Mouse (Mus musculus) macrophage (primary cell): ENCODE results near the gene Ly6c1. TPM values are rescaled to one million over a fixed set of nuclear protein-coding genes. Genes with fewer than 3 reads are reported as not detected.
"Not testable (repeated sequence)": the region's sequence is repeated elsewhere in the genome, so short reads cannot be mapped to it uniquely, and the experiment has no call there.

Source experiments
- H3K27ac ChIP-seq: fragments of 350-480 bp; formaldehyde crosslinking; 2 replicates; pipeline ENCODE4 v1.9.0; 2021
- H3K36me3 ChIP-seq: fragments of 350-480 bp; formaldehyde crosslinking; 2 replicates; pipeline ENCODE4 v1.9.0; 2021; ENCODE audit errors: inconsistent target
- H3K4me3 ChIP-seq: fragments of 350-480 bp; formaldehyde crosslinking; 2 replicates; pipeline ENCODE4 v1.9.0; 2021; ENCODE audit errors: inconsistent target
- H3K79me2 ChIP-seq: fragments of 350-480 bp; formaldehyde crosslinking; 2 replicates; pipeline ENCODE4 v1.9.0; 2021; ENCODE audit errors: inconsistent target
- WGBS: methylation state at CpG from one replicate; pipeline ENCODE4 v1.1.7; 2026; ENCODE audit warnings: inconsistent platforms; ENCODE audit not compliant: missing documents; 5-methylcytosine and 5-hydroxymethylcytosine counted together
- polyA plus RNA-seq: library from polyadenylated mRNA; stranded (reverse); fragments of 250-400 nt; gene quantifications from 3 replicates; pipeline ENCODE4 v1.2.4, GENCODE M21; 2018; ENCODE audit warnings: inconsistent platforms

Ly6c1 gene
- polyA plus RNA-seq, 1 experiment from 2014 or later: not detected

DNA sequence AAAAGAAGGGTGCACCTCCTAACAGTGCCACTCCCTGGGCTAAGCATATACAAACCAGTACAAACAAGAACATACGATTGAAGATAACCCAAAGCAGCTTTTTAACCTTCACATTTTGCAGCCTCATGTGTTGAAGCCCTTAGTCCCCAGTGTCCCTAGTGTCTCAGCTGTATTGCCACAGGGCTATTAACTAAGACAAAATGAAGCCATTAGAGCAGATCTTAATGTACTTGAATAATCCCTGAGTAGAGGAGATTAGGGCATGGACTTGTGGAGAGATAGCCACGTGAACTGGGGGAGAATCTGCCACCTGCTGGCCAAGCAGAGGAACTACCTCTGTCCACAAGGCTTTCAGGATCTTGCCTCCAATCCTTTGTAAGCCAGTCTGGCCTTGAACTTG is 29.2 kb downstream of the Ly6c1 start:
- H3K79me2 ChIP-seq, H3K27ac ChIP-seq, H3K4me3 ChIP-seq, H3K36me3 ChIP-seq: not testable (repeated sequence)
- 50% methylated on average over 2 of the region's 2 CpGs for WGBS

Other genes starting within 250 kb of the Ly6c1 start
- not detected in 3 replicates for gene Gml2, start 229.8 kb downstream of the Ly6c1 start, polyA plus RNA-seq
- not detected in 3 replicates for gene 2010109I03Rik, start 151.8 kb downstream of the Ly6c1 start, polyA plus RNA-seq
- 0.20 TPM in 1 of 3 replicates, not detected in the others for gene Ly6i, start 65.4 kb downstream of the Ly6c1 start, polyA plus RNA-seq
- 11.4 to 130 TPM (median 26.0 TPM) in 3 replicates for gene Ly6a, start 50.8 kb downstream of the Ly6c1 start, polyA plus RNA-seq
- gene Ly6c2, start 63.1 kb upstream of the Ly6c1 start, polyA plus RNA-seq: 8.0 to 20.4 TPM (median 9.8 TPM) in 3 replicates
- gene Ly6g, start 106.4 kb upstream of the Ly6c1 start, polyA plus RNA-seq: not detected in 3 replicates
- gene BC025446, start 167.5 kb upstream of the Ly6c1 start, polyA plus RNA-seq: not detected in 3 replicates
- gene Ly6f, start 219.6 kb upstream of the Ly6c1 start, polyA plus RNA-seq: not detected in 3 replicates